Mouse (Mus musculus) ovary, adult 18-20 months (tissue): ENCODE measurements around the gene Baz1a.

Source experiments
- DNase-seq: peaks from one replicate; pipeline ENCODE4 v3.0.0; 2022; ENCODE audit warnings: low spot score, mixed read lengths

The Baz1a gene

DNA sequence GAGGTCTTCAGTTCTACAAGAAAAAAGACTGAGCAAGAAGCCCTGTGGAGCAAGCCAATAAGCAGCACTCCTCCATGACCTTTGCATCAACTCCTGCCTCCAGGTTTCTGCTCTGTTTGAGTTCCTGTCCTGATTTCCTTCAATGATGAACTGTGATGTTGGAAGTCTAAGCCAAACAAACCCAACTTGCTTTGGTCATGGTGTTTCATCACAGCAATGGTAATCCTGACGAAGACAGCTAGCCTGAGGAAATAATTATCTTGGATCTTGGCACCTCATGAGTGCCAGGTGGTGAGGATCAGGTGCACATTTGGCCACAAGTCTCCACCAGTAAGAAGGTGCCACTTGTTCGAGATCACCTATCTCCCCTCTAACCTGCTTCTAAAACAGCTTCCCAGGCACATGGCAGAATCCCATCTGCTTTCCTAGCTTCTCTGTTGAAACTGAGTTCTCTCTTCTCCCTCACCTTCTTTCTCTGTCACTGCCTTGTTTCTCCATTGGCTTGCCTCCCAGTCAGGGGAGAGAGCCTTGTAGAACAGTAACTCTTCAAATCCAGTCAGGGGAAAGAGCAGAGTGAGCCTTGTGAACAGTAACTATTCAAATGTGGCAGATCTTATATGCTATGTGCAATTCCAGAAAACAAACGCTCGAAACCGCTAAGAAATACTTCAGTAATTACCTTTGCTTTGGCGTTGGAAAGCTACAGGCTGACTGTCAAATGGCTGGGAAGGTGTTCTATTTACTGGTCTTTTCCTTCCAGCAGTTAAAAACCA lies at the start of gene Baz1a:
Gene Baz1a (minus strand): TSS at position 723 of the 773 bp plus-strand sequence.
- DNase-seq: no peak

DNA sequence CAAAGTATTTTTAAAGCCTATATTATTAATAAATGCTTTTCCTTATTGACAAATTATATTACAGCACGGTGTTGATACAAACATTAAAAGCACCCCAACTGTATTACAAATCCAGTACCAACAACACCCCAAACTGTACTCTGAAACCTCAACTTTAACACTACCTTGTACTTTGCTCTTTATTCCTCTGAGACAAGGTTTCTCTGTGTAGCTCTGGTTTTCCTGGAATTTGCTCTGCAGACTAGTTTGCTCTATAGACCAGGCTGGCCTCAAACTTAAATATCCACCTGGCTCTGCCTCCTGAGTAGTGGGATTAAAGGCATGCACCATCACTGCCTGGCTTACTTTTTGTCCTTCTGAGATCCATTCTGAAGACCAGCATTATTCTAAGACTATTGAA lies 48.0 kb upstream of the Baz1a start:
- no peak for DNase-seq

DNA sequence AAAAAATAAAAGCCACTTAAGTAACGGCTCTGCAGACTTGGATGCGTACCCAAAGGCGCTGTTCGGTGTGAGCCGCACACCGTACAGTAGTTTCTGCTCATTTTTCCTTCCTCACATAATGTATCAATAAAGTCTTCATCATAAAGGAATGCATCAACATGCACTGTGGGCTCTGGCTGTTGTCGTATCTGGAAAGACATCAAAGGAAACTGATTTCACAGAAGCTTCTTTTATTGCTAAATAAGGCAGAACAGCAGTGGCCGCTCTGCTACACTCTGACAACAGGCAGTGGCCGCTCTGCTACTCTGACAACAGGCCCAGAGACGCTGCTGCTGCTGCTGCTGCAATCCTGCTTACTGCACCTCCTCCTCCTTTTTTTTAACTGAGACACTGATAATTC lies 46.9 kb upstream of the Baz1a start:
- DNase-seq: no peak

DNA sequence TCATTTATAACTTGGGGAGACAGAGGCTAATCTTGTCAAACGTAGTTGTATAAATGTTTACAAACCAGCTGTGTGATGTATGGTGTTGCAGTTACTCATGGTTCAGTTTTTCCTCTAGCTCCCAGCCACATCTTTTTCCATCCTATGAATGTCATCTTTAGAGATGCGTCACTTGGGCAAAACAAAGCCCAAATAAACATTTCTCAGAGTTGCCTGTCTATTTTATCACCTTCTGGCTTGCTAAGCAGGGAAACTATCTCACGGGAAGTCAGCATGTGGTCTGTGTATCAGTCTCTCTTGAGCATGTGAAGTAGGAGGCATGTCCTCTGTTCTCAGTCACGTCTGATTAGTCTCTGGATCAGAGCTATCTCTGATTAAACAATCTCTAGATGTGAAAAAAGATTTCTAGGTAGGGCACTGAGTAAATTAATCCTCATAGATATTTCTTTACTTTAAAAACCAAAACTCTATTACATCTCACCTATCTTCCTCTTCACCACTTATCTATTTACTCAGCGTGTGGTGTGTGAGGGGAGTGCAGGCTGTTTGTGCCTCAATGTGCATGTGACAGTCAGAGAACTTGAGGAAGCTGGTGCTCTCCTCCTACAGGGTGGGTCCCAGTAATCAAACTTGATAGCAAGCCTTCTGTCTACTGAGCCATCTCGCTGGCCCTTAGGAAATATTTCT lies 46.2 kb upstream of the Baz1a start:
- no peak for DNase-seq

DNA sequence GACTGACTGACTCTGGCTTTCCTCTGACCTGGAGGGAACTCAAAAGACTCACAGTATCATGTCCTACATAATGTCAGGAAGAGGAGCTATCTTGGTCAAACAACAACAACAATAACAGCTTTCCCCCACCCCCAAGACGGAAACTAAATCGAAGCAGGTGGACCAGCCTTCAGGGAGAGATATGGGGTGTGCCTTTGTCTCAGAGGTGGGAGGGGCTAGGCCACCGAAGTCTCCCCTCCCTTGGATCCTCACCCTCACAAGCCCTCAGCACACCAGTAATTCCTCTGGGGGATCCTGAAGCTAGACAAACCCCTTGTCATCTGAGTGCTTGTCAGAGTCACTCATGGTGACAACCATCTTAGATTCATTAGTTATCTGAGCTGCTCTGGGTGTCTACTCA lies 45.7 kb upstream of the Baz1a start:
- DNase-seq: no peak

DNA sequence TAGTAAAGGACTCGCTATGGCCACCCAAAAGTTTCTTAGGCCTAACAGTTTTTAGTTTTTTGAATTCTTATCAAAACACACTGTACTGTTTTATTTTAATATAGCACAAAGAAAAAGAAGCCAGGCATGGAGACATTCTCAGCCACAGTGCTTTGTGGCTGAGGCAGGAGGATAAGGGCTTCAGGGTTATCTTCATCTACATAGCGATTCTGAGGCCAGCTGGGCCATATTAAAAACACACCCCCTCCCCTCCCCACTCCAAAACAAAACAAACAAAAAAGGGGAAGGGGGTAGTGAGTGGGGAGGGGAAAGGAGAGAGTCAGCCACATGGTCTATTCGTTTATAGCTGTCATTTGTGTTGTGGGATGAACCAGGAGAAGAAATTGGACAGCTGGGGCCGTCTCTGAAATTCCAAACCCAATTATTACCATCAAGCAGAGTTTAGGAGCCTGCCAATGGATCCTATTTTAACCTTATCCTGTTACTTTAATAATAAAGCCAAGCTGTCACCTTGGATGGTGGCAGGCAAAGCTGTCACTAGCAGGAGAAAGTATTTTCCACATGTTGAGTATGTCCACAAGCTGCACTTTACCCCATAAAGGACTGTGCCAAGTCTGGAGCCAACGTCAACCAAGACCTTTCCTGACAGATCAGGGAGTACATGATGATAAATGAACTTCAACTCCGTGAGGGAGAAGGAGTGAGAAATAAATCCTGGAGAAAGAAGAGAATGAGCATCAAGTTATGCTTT lies 44.9 kb upstream of the Baz1a start:
- no peak for DNase-seq

DNA sequence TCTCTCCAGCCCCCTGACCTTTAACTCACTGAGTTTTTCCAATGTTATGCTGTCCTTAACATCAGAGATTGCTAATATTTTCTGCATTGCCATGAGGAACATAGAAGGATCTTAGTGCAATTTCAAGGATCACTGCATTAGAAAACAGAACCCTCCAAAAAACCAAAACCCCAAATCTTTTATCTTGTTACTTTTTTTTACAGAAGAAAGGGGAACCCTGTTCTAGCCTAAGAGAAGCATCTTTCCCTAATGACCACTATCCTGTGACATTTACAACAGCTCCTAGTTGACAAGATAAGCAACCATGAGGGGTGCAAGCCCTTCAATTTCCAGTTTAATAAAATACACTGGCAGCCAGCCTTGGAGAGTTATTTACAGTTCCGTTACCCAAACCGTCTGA lies 42.6 kb upstream of the Baz1a start:
- DNase-seq: no peak

DNA sequence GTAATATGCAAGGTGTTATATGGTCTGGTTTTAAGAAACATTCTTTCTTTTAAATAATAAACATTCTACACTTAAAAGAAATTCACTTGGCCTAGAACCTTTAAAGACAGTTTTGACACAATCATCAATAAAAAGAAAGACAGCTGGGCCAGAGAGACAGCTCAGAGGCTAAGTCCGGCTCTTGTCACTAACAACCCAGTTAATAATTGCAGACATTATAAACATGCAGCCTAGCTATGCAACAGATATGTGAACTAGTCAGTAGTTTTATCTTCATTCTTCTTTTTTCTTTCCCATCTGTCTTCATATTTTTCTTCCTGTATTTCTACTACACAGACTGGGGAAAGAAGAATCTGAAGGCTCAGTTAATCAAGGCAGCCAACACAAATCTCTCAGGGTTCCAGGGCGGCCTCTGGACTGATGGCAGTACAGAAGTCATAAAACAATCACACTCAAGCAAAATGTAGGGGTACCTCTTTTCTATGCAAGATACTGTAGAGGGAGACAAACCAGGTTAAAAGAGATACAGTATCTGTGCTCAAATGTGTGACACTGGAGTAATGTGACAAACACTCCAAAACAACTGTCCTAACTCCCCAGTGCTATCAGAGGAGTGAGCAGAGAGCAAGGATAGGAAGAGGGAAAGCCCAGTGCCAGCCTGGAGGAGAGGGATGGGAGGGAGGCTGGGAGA lies 40.5 kb upstream of the Baz1a start:
- DNase-seq: no peak

DNA sequence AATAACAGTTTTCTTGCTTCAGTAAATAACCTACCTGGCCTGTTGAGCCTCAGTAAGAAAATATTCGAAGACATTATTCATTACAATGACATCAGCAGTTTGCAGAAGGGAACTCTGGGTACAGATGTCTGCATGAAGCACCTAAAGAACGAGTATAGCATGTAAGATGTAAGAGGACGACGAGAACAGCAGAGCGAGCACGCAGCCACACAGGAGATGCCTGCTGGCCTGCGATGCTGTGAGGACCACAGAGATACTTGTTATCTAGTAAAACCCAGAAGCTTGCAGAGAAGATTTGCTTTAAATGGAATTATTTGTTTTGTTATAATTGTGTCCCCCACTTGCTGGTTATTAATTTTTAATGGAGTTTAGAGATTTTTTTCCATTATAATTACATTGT lies 39.1 kb upstream of the Baz1a start:
- DNase-seq: no peak

DNA sequence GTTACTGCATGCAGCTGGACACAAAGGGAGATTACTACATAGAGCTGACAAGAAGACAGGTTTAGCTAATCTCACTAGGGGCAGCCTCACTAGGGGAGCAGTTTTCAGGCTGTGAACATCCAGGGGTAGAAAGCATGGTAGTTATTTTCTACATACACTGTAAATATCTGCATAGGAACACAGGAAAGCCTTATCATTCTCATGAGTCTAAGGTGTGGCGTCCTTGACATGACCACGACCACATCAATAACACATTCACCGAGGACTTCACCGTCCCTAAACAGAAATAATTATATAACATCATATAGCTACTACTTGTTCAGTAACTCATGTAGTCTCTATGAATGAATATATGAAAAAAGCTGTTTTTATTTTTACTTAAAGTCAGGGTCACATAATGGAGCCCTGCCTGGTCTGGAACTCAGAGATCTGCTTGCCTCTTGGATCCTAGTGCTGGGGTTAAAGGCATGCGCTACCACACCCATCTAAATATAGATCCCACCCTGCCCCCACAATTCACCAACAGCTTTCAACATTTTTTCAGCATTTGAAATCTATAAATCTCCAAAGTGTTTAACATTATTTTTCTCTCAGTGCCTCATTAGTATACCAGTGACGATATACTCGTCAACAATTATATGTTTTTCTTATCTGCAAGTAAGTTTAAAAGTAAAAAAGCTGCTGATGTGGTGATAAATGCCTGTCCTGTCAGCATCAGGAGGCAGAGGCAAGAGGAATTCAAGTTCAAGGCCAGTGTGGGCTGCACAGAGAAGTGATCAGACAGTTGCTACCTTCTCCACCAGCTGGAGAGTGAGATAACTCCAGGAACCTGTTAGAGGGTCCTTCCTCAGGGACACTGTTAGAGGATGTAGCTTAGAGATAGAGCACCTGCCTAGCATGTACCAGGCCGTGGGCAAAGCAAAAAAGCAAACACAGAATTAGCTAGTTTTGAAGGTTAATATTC lies 37.3 kb upstream of the Baz1a start:
- no peak for DNase-seq

DNA sequence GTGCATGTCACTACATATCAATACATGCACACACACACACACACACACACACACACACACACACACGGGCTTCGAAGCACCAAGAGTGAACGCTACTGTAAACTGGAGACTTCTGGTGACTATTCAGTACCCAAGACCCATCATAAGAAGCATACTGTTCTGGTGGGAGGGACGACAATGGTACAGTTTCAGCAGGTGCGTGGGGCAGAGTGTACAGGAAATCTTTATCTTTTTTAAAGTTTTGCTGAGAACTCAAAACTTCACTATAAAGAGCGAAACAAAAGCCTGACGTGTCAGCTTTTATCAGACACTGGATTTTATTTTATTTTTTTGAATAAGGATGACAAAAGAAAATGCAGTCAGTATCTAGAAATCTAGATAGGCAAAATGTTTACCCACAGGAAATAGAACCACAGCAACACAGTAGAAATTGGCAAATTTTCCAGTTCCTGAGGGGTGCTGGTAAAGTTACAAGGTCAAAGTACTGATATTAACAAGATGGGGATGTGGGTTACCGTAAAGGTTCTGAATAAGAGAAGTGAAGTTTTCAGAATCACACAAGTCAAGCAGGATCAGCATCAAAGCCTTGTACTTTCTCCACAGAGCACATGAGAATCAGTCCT lies 35.7 kb upstream of the Baz1a start:
- no peak for DNase-seq

DNA sequence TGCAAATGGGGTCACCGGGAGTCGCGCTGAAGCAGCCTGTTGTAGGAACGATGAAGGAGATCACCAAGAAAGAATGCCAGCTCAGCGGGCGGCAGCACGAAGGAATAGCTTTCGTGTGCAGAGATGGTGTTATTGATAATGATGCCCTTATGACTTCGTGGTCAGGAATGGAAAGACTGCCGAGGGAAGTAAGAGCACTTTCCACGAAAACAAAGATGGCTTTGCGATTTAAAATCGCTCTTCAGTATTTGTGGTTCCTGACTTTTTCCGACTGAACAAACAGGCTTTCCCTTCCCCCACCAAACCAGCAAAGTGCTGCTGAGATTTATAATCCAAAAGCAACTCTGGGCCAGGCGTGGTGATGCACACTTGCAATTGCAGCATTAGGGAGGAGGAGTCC lies 26.9 kb upstream of the Baz1a start:
- DNase-seq: no peak

DNA sequence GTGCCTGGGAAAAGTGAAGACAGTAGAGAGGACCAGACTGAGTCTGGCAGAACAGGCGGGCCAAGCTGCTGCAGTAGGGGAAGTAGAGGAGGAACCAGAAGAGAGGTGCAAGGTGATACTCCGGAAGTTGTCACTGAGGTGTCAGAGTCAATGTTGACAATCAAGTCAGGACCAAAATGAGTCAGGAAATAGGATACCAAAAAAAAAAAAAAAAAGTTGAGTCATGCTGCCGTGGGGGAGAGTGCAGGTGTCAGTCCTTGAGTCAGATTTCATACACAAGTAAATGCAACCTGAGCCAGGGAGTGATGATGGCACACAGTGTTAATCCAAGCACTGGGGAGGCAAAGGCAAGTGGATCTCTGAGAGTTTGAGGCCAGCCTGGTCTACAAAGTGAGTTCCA lies 12.9 kb upstream of the Baz1a start:
- DNase-seq: no peak

DNA sequence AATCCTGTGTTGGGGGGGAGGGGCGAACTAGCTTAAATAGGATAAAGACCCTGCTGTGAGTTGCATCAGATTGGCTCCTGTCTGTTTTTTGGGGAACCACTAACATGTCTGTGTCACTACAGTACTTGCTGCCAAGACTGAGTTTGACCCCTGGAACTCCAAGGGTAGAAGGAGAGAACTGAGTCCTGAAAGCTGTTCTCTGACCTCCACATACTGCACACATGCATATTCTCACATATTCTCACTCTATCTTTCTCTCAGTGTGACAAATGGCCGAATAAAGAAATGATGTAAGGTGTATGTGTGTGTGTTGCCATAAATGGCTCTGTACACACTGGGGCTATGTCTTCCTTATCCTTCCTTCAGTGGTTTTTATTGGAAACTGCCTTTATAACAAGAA lies 9.1 kb upstream of the Baz1a start:
- no peak for DNase-seq

DNA sequence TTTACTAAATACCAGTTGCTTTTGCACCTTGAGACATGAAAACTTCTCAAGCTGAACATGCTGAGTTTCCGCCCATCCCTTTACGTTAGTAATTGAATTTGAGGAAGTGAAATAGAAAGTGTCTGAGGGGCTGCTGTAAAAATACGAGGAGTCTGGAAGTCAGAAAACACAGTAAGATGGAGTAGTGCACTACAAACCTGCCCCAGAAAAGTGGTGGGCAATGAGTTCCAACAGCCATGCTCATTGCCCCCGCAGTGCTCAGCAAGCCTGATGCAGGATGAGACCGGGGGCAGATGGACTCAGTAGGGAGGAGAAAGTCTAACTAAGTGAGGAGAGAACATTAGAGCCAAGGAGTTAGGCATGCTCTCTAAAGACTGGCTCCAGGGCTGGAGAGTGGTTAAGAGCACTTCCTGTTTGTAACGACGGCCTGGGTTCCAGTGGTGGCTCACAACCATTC lies 5.3 kb upstream of the Baz1a start:
- DNase-seq: no peak

DNA sequence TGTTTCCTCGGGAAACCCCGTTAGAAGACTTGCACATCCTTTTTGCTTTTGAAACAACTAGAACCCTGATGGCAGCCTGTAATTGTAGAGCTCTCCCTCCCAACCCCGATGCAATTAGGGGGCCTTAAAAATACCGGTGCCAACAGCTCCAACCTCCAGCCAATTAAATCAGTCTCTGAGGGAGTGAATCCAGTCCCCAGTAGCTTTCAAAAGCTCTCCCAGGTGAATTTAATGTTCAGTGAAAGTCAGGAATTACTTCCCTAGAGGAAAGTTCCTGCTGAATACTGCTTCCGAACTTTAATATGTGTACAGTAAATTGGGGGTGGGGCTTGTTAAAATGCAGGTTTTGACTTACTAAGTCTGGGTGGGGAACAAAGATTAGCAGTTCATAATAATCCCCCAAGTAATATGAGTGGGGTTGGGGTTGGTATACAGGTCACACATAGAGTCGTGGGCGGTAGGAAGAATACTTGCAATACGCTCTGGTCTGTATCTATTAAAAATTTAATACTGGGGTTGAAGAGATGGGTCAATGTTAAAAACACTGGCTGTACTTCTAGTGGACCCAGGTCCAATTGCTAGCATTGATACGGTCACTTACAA lies 3.1 kb upstream of the Baz1a start:
- no peak for DNase-seq

DNA sequence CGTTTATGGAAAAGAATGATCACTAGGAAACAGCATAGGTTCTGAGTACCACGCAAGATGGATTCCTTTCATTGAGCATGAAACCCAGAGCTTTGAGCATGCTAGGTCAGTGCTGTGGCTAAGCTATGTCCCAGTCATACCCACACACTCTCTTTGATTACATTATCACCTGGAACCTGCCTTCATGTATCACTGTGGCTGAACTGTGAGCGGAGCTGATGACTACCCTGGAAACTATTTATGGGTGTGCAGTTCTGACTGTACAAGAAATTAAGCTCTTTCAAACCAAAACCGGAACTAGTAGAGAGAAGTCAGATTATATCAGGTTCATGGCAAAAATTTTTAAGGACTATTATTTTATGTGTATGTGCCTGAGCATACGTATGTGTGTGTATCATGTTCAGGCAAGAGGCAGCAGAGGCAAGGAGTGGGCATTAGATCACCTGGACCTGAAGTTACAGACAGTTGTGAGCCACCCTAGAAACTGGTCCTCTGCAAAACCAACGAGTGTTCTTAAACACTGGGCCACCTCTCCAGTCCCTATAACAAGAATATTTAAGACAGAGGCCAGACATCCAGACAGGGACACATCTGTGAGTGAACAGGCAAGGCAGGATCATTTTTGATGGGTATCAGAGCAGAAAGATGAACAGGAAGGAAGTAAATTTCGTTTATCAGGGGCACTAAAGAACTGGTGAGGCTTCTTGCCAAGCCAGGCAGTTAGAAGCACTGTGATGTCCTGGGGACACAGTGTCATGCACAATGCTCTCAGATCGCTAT lies 2.4 kb upstream of the Baz1a start:
- DNase-seq: no peak

DNA sequence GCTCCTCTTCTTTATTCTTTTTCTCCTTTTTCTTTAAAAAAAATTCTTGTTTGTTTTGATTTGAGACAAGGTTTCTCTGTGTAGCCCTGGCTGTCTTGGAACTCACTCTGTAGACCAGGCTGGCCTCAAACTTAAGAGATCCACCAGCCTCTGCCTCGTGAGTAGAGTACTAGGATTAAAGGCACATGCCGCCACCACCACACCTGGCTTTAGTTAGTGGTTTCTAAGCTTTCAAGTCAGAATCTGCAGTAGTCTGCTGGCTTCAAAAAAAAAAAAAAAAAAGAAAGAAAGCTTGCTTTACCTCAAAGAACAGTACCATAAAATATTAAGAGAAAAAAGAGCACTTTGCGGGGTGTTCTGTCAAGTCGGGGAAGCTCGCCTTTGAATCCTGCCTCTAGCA lies 1.3 kb upstream of the Baz1a start:
- no peak for DNase-seq

DNA sequence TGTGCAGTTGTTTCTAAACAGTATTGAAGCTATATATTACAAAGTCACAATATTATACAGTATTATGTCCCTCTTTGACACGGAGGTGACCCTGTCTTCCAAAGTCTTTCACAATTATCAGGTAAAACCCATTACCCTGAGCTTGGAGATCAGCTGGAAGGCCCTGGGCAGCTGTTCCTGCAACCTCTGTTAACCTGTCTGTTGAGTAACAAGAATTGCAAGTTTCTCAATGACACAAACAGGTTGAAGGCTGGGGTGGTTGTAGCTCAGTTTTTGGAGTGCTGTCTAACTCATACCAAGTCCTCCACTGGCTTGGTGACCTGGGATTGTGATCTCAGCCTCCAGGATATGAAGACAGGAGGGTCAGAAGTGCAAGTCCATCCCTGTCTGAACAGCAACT lies 1.1 kb downstream of the Baz1a start:
- DNase-seq: no peak
